Mouse (Mus musculus) G1E (cell line): Measurements from ENCODE around the gene Arid5b. TPM values are rescaled to one million over a fixed set of nuclear protein-coding genes. Genes with fewer than 3 reads are reported as not detected.

Source experiments
- ATAC-seq: 2 replicates; pipeline ENCODE4 v1.8.0; 2016; ENCODE audit warnings: mild to moderate bottlenecking; ENCODE audit not compliant: insufficient number of reproducible peaks, poor library complexity, low FRiP score, severe bottlenecking; ENCODE audit errors: extremely low read depth
- DNase-seq: peaks from one replicate; pipeline ENCODE4 v3.0.0; 2012; ENCODE audit warnings: low spot score
- H3K27me3 ChIP-seq: 2 replicates; pipeline ENCODE4 v1.6.1; 2012; ENCODE audit warnings: mild to moderate bottlenecking, low read length, inconsistent platforms; ENCODE audit not compliant: insufficient read depth
- H3K36me3 ChIP-seq: replicated peaks from 2 replicates; pipeline ENCODE3; 2012; ENCODE audit warnings: mild to moderate bottlenecking, inconsistent platforms
- H3K4me1 ChIP-seq: 2 replicates; pipeline ENCODE4 v1.6.1; 2012; ENCODE audit warnings: low read depth, low read length, inconsistent platforms, mixed read lengths; ENCODE audit not compliant: insufficient read depth
- H3K4me3 ChIP-seq: 2 replicates; pipeline ENCODE4 v1.5.1; 2012; ENCODE audit warnings: low read depth, mild to moderate bottlenecking, inconsistent platforms, low read length, moderate library complexity, mixed read lengths
- H3K9me3 ChIP-seq: replicated peaks from 2 replicates; pipeline ENCODE4 v1.6.1; 2012; ENCODE audit warnings: inconsistent platforms
- CTCF ChIP-seq: IDR thresholded peaks from 2 replicates; pipeline ENCODE4 v1.5.1; 2012; ENCODE audit warnings: low read depth, low read length, inconsistent platforms, mixed read lengths
- GATA1 ChIP-seq: IDR thresholded peaks from 2 replicates; pipeline ENCODE4 v1.6.1; 2012; ENCODE audit warnings: borderline replicate concordance, low read length, inconsistent platforms, mixed read lengths
- GATA2 ChIP-seq: IDR thresholded peaks from 2 replicates; pipeline ENCODE4 v1.6.1; 2012; ENCODE audit warnings: low read depth, low read length, inconsistent platforms, borderline replicate concordance
- POLR2AphosphoS5 ChIP-seq: IDR thresholded peaks from 2 replicates; pipeline ENCODE4 v1.6.1; 2012; ENCODE audit warnings: low read depth, low read length, inconsistent platforms; ENCODE audit not compliant: insufficient replicate concordance
- TAL1 ChIP-seq: conservative IDR thresholded peaks from 2 replicates; pipeline ENCODE4 v1.6.1; 2012; ENCODE audit warnings: low read depth, low read length, inconsistent platforms, mixed read lengths
- polyA plus RNA-seq: library from polyadenylated mRNA; stranded (reverse); fragments of >175 nt; gene quantifications from 2 replicates; pipeline ENCODE4 v1.2.3, GENCODE M21; 2012
- total RNA-seq, 2 experiments: library from RNA; stranded (forward) in 1 of 2; stranded (reverse) in 1 of 2; fragments of 200-1000 nt in 1 of 2; fragments of >200 nt in 1 of 2; fragmentation: Nextera tagmentation in 1 of 2; gene quantifications; 2 replicates each; pipeline ENCODE4 v1.2.3; 2014 to 2017

The Arid5b gene
- total and polyA plus RNA-seq, 3 experiments = 0.16 TPM; not detected in 2

DNA sequence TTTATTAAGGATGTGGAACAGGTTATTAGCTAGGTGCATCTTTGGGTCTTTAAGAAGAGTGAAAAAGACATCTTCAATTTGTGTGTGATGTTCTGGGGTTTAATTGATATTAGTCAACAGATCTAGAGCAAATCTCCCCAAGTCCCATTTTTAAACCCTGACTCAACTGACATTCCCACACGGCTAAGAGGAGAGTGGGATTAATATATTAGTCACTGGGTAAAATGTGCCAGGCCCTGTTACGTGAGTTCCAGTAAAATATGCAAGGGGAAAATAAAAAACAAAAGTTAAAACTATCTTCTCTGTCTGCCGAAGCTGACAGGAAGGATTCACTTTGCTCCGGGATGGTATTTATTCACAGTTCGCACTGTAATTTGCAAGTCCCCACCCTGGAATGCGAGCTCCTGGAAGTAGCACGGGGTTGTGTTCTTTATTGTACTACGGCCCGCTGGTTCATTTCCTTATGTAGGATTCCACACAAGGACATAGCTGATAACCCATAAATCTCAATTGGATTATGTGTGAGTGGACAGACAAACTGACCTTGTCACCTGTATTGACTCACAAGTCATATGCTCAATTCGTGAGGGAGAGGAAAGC is 121.8 kb downstream of the Arid5b start:
- Histone ChIP-seq H3K4me1 (no peaks in the 10 kb centered on the region), H3K27me3 (no peaks in the 10 kb centered on the region), H3K9me3 (peaks cover 46% of the 10 kb centered on the region), H3K4me3 (no peak overlapping the region), H3K36me3 (no peaks in the 10 kb centered on the region)
- DNase-seq = no peak
- TF ChIP-seq GATA1 (no peak), GATA2 (no peak), CTCF (no peak), POLR2AphosphoS5 (no peak), TAL1 (no peak)
- ATAC-seq = no peak

- H3K4me1 ChIP-seq = no peaks in the 10 kb centered on the region
- ATAC-seq = no peak
- no peak for TF ChIP-seq TAL1
- no peak for TF ChIP-seq POLR2AphosphoS5
- TF ChIP-seq CTCF = no peak
- TF ChIP-seq GATA1 = no peak
Observed at GRCm38 (mm10) chr10:68156159-68156558, 122.4 kb downstream of the Arid5b start.

DNA sequence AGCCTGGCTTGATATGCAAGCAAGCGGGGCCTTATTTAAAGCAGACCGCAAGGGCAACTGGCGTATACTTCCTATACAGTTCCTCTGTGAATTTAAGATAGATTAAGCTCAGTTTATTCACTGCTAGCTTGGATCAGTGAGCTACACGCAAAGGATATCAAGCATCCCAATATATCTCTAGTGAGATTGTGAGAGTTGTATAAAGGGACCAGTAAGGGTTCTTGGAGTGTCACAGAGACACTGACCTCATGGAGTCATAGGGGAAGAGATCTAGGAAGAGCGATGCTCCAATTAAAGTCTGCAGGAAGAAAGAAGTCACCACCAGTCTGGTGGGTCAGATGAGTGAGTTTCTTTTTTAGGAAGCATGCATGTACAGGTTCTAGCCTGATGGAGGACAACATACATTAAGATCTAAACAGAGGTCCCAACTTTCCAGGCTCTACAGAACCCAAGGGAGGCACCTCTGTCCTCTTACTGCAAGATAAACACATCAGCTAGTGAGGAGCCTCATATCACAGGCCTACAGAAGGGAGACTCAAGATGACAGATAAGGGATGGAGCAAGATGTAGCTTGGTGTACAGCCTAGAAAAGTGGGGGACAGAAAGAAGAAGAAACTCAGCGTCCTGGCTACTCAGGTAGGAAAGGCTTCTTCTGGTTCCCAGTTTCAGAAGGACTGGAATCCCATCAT is 123.0 kb downstream of the Arid5b start:
- H3K27me3 ChIP-seq = no peaks in the 10 kb centered on the region
- DNase-seq = no peak
- TF ChIP-seq TAL1 = no peak
- TF ChIP-seq POLR2AphosphoS5 = no peak
- TF ChIP-seq GATA2 = no peak
- TF ChIP-seq CTCF = no peak
- TF ChIP-seq GATA1 = no peak
- H3K4me3 ChIP-seq = no peak overlapping the region
- no peaks in the 10 kb centered on the region for H3K4me1 ChIP-seq
- no peak for ATAC-seq
- no peaks in the 10 kb centered on the region for H3K36me3 ChIP-seq
- peaks cover 48% of the 10 kb centered on the region for H3K9me3 ChIP-seq

More at GRCm38 (mm10) chr10:68156159-68156558, 122.4 kb downstream of the Arid5b start:
- DNase-seq = no peak
- Histone ChIP-seq H3K36me3 (no peaks in the 10 kb centered on the region), H3K9me3 (peaks cover 46% of the 10 kb centered on the region), H3K4me3 (no peak overlapping the region), H3K27me3 (no peaks in the 10 kb centered on the region)

GRCm38 (mm10) chr10:68154046-68154765 is 124.3 kb downstream of the Arid5b start:
- ATAC-seq (no peak), DNase-seq (no peak)
- Histone ChIP-seq H3K4me3 (no peak overlapping the region), H3K36me3 (no peaks in the 10 kb centered on the region), H3K9me3 (peaks cover 46% of the 10 kb centered on the region), H3K4me1 (no peaks in the 10 kb centered on the region), H3K27me3 (no peaks in the 10 kb centered on the region)
- TF ChIP-seq GATA1 (no peak), CTCF (no peak), POLR2AphosphoS5 (no peak), GATA2 (no peak), TAL1 (no peak)

- DNase-seq (no peak), ATAC-seq (no peak)
- Histone ChIP-seq H3K36me3 (no peaks in the 10 kb centered on the region), H3K9me3 (peaks cover 50% of the 10 kb centered on the region), H3K4me3 (no peak overlapping the region), H3K27me3 (no peaks in the 10 kb centered on the region), H3K4me1 (no peaks in the 10 kb centered on the region)
- TF ChIP-seq GATA1 (no peak), GATA2 (no peak), CTCF (no peak), POLR2AphosphoS5 (no peak), TAL1 (no peak)
Observed at GRCm38 (mm10) chr10:68153344-68154045, 125.0 kb downstream of the Arid5b start.

DNA sequence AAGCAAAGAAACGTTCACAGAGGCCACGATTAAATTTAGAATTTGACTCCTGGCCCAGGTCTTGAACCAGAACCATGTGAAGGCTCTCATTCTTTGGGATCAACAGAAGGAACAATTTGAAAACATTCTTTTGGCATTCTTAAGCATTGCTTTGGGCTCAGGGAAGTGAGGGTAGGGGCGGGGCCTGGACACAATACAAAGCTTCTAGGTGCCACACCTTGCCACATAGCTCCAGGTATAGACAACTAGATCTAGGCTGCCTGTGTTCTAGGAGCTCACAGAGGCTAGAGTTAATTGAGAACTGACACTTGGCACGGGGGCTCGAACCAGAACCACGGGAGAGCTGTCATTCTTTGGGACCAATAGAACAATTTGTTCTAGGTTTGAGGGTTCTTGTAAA is 130.0 kb downstream of the Arid5b start:
- Histone ChIP-seq H3K9me3 (peaks cover 42% of the 10 kb centered on the region), H3K4me1 (no peaks in the 10 kb centered on the region), H3K36me3 (no peaks in the 10 kb centered on the region), H3K27me3 (no peaks in the 10 kb centered on the region), H3K4me3 (no peak overlapping the region)
- ATAC-seq (no peak), DNase-seq (no peak)
- TF ChIP-seq CTCF (no peak), TAL1 (no peak), GATA2 (no peak), POLR2AphosphoS5 (no peak), GATA1 (no peak)
